Mouse (Mus musculus) neural tube, embryonic 13.5 days (tissue): ENCODE data around the gene Mpzl1. TPM values are rescaled to one million over a fixed set of nuclear protein-coding genes. Genes with fewer than 3 reads are reported as not detected.

Source experiments
- ATAC-seq: fragments of 200-750 bp; cut with Nextera tagmentation; 2 replicates; pipeline ENCODE4 v1.8.0; 2017; ENCODE audit warnings: low read depth, mild to moderate bottlenecking, moderate TSS enrichment, moderate library complexity
- H3K27ac ChIP-seq: fragments of 300-500 bp; sonication (generic); replicated peaks from 2 replicates; pipeline ENCODE4 v1.5.1; 2015; ENCODE audit warnings: moderate library complexity, mild to moderate bottlenecking, inconsistent platforms
- H3K27me3 ChIP-seq: fragments of 300-500 bp; sonication (generic); 2 replicates; pipeline ENCODE4 v1.6.1; 2015; ENCODE audit warnings: mild to moderate bottlenecking, inconsistent platforms
- H3K36me3 ChIP-seq: fragments of 300-500 bp; sonication (generic); 2 replicates; pipeline ENCODE4 v1.6.1; 2015; ENCODE audit warnings: mild to moderate bottlenecking, inconsistent platforms
- H3K4me1 ChIP-seq: fragments of 300-500 bp; sonication (generic); replicated peaks from 2 replicates; pipeline ENCODE4 v1.6.1; 2015; ENCODE audit warnings: inconsistent platforms
- H3K4me2 ChIP-seq: fragments of 300-500 bp; sonication (generic); 2 replicates; pipeline ENCODE4 v1.6.1; 2015; ENCODE audit warnings: inconsistent platforms, mild to moderate bottlenecking, moderate library complexity
- H3K4me3 ChIP-seq: fragments of 300-500 bp; sonication (generic); 2 replicates; pipeline ENCODE4 v1.5.1; 2015; ENCODE audit warnings: mild to moderate bottlenecking, inconsistent platforms
- H3K9ac ChIP-seq: fragments of 300-500 bp; sonication (generic); 2 replicates; pipeline ENCODE4 v1.6.1; 2015; ENCODE audit warnings: moderate library complexity, mild to moderate bottlenecking, inconsistent platforms
- H3K9me3 ChIP-seq: fragments of 300-500 bp; sonication (generic); 2 replicates; pipeline ENCODE4 v1.6.1; 2016; ENCODE audit warnings: inconsistent platforms
- WGBS: fragments of 180-500 bp; shearing (Covaris S2); methylation state at CpG from one replicate; pipeline ENCODE4 v1.1.7; 2015; 5-methylcytosine and 5-hydroxymethylcytosine counted together
- polyA plus RNA-seq: library from polyadenylated mRNA; unstranded; fragments of >200 nt; fragmentation: Nextera tagmentation; extraction: Ambion mirVana; gene quantifications from 2 replicates; pipeline ENCODE4 v1.2.1, GENCODE M21; 2015

Mpzl1 gene
- polyA plus RNA-seq, 1 experiment from 2014 or later, result 159 TPM

DNA sequence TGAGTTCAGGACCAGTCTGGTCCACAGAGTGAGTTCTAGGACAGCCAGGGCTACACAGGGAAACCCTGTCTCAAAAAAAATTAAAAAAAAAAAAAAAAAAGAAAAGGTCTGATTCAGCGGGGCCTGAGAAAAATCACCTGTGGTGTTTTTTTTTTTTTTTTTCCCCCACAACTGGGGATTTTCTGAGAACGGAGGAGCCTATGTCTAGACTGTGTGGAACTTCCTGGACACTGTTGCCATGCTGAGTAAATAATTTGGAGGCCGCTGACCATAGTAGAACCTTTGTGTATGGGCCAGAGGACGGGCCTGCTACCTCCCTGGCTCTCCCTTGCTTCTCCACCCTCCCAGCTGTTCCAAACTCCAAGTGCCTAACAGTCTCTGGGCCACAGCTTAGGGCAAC is 34.6 kb upstream of the Mpzl1 start:
- H3K4me2 ChIP-seq, result no peak overlapping the region
- WGBS, result 78% methylated on average over 4 of the region's 4 CpGs
- no peak overlapping the region for H3K27ac ChIP-seq
- H3K9ac ChIP-seq, result no peak overlapping the region
- H3K27me3 ChIP-seq, result no peaks in the 10 kb centered on the region
- H3K9me3 ChIP-seq, result no peaks in the 10 kb centered on the region
- ATAC-seq, result no peak
- no peaks in the 10 kb centered on the region for H3K36me3 ChIP-seq
- H3K4me1 ChIP-seq, result peaks cover 10% of the 10 kb centered on the region
- H3K4me3 ChIP-seq, result no peak overlapping the region

DNA sequence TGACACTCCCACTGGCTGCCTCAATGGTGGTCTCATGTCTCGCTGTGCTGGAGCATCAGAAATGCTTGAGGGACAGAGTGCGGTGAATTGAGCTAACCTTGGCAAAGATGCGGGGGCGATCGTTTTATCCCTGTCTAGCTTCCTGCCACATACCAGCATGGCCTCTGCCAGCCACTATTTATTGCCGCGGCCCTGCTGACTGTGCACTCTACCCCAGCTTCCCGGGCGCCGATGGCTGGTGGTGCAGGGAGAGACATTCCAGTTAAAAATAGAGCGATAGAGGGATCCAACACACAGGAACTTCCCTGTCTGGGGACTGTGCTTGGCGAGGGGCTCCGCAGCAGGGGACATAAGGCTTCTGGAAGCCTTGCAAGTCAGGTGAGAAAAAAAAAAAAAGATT is 33.0 kb upstream of the Mpzl1 start:
- H3K4me2 ChIP-seq, result no peak overlapping the region
- H3K36me3 ChIP-seq, result no peaks in the 10 kb centered on the region
- H3K9ac ChIP-seq, result no peak overlapping the region
- no peak overlapping the region for H3K4me3 ChIP-seq
- H3K4me1 ChIP-seq, result peaks cover 25% of the 10 kb centered on the region
- H3K27ac ChIP-seq, result no peak overlapping the region
- no peaks in the 10 kb centered on the region for H3K27me3 ChIP-seq
- no peak for ATAC-seq
- WGBS, result 44% methylated on average over 13 of the region's 13 CpGs
- H3K9me3 ChIP-seq, result no peaks in the 10 kb centered on the region

DNA sequence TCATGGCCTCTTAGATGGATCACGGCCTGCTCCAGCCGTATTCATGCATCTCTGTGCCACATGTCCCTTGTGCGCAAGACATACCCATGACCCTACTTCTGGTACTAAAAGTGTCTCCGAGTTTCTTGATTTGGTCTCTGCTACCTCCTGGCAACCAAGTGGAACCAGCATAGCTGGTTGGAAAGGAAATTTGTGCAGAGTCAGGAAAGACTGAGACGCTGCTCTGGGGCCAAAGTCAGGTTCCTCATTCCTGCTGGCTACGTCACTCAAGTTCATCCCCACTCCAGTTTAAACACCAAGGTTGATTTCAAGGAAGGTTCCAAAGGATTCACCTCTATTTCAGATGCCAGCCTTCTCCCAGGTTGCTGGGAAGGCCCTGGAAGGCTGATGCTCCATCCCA is 32.6 kb upstream of the Mpzl1 start:
- H3K4me3 ChIP-seq, result no peak overlapping the region
- peaks cover 25% of the 10 kb centered on the region for H3K4me1 ChIP-seq
- no peaks in the 10 kb centered on the region for H3K9me3 ChIP-seq
- no peak overlapping the region for H3K9ac ChIP-seq
- H3K36me3 ChIP-seq, result no peaks in the 10 kb centered on the region
- H3K27me3 ChIP-seq, result no peaks in the 10 kb centered on the region
- H3K4me2 ChIP-seq, result no peak overlapping the region
- H3K27ac ChIP-seq, result no peak overlapping the region
- no peak for ATAC-seq
- WGBS, result 95% methylated on average over 6 of the region's 6 CpGs

DNA sequence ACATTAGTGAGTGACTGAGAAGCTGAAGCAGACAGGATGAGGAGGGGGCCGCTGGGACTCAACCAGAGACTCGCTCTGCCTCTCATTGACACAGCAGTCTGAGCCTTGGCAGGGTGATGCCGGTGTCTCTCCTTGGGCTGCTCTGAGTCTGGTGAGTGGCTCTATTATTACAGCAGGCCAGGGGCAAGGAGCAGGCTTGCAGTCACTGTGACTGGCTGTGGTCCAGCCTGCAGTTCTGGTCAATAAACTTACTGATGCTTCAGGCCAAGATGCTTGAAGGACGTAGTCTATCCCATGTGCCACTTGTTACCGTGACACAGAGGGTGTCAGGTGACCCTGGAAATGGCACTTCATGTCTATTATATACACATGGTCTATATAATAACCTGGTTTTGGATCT is 31.4 kb upstream of the Mpzl1 start:
- Histone ChIP-seq H3K27me3 (no peaks in the 10 kb centered on the region), H3K4me1 (peaks cover 25% of the 10 kb centered on the region), H3K4me2 (no peak overlapping the region), H3K4me3 (no peak overlapping the region), H3K9ac (no peak overlapping the region), H3K27ac (no peak overlapping the region), H3K36me3 (no peaks in the 10 kb centered on the region), H3K9me3 (no peaks in the 10 kb centered on the region)
- 85% methylated on average over 5 of the region's 5 CpGs for WGBS
- ATAC-seq, result no peak

GRCm38 (mm10) chr1:165663277-165663676 is 28.9 kb upstream of the Mpzl1 start:
- H3K27ac ChIP-seq, result peak overlapping the region; percentile 9; the same call in 1 of the 2 replicates
- no peak overlapping the region for H3K4me2 ChIP-seq
- ATAC-seq, result no peak
- 0 out of 2 replicates have a peak overlapping the region, but pooled peaks have one; percentile 13 for H3K9ac ChIP-seq
- H3K4me1 ChIP-seq, result peaks cover 25% of the 10 kb centered on the region
- no peaks in the 10 kb centered on the region for H3K36me3 ChIP-seq
- H3K4me3 ChIP-seq, result no peak overlapping the region
- WGBS, result 76% methylated on average over 16 of the region's 16 CpGs
- H3K9me3 ChIP-seq, result no peaks in the 10 kb centered on the region
- H3K27me3 ChIP-seq, result no peaks in the 10 kb centered on the region; the same call in 1 of the 2 replicates

DNA sequence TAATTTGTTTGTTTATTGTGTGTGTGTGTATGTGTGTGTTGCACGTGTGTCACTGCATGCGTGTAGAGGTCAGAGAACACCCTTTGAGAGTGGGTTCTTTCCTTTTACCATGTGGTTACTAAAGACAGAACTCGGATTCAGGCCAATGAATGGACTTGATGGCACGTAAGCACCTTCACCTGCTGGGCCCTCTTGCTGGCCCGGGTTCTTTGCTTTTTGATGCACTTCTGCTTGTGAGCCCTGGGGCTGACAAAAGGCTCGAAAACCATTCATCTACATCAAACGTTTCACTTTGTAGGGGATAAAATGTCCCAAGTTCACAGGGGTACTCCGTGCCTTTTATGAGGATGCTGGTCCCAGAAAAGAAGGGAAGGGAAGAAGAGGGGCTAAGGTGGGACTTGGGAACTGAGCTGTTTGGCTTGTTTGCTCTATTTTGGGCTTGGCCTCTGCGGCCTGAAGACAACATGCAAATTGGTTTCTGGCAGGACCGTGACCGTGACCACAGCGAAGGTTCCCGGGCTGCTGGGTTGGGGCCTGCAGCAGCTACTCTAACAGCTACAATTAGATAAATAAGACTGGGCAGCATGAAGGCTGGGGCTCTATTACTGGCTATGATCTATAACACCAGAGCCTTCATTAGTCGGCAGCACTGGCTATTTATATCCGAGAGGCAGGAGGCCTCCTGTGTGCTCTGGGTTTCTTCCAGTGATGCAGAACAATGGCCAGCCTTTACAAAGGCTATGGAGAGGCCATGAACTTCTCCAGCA is 28.3 kb upstream of the Mpzl1 start:
- Histone ChIP-seq H3K9ac (0 out of 2 replicates have a peak overlapping the region, but pooled peaks have one; percentile 13), H3K4me3 (no peak overlapping the region), H3K9me3 (no peaks in the 10 kb centered on the region), H3K36me3 (no peaks in the 10 kb centered on the region), H3K4me1 (peaks cover 20% of the 10 kb centered on the region), H3K27me3 (no peaks in the 10 kb centered on the region; the same call in 1 of the 2 replicates), H3K27ac (0 out of 2 replicates have a peak overlapping the region, but pooled peaks have one; percentile 9), H3K4me2 (no peak overlapping the region)
- ATAC-seq, result no peak
- WGBS, result 34% methylated on average over 15 of the region's 15 CpGs

- H3K4me1 ChIP-seq, result peaks cover 15% of the 10 kb centered on the region
- H3K27ac ChIP-seq, result no peak overlapping the region
- no peak for ATAC-seq
- H3K4me3 ChIP-seq, result no peak overlapping the region
- 85% methylated on average over 6 of the region's 6 CpGs for WGBS
- no peaks in the 10 kb centered on the region; the same call in 1 of the 2 replicates for H3K27me3 ChIP-seq
- H3K4me2 ChIP-seq, result no peak overlapping the region
- H3K9me3 ChIP-seq, result no peaks in the 10 kb centered on the region
- no peaks in the 10 kb centered on the region for H3K36me3 ChIP-seq
- no peak overlapping the region for H3K9ac ChIP-seq
Observed at GRCm38 (mm10) chr1:165661725-165662124, 27.4 kb upstream of the Mpzl1 start.

DNA sequence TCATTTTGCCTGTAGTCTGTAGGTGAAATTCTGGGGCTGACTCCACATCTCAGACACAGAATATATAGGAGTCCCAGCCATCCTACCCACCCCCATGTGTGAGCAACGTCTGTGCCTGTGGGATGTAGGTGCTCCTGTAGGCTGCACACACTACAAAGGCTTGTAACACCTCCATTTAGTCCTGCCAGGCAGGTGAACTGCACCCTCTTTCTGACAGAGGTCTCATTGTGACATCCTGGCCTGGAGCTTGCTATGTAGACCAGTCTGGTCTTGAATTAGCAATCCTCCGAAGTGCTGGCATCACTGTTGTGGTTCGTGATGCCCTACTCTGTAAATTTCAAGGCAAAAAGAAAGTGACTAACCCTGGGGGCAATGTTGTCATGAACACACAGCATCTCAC is 26.9 kb upstream of the Mpzl1 start:
- Histone ChIP-seq H3K9ac (no peak overlapping the region), H3K4me3 (no peak overlapping the region), H3K4me1 (peaks cover 15% of the 10 kb centered on the region), H3K36me3 (no peaks in the 10 kb centered on the region), H3K27ac (no peak overlapping the region), H3K9me3 (no peaks in the 10 kb centered on the region), H3K27me3 (no peaks in the 10 kb centered on the region; the same call in 1 of the 2 replicates), H3K4me2 (no peak overlapping the region)
- ATAC-seq, result no peak
- 68% methylated on average over 3 of the region's 3 CpGs for WGBS

DNA sequence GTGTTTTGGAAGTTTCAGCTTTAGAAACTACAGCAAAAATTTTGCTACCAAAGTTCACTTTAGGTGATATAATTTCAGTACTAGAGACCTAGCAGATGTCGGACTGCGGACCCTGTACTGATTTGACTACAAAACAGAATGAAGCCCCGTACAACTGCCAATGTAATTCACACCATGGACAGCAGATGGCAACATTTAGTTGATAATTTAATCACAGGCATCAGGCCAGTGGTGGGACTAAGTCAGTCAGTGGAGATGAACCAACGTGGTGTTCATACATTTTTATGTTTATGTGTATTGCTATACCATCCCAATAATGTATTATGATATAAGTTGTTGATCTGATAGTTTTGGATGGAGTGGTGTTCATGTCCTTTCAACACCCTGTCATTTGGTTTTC is 26.4 kb upstream of the Mpzl1 start:
- no peaks in the 10 kb centered on the region for H3K36me3 ChIP-seq
- peak; percentile 59; the same call in 1 of the 2 replicates for ATAC-seq
- H3K9me3 ChIP-seq, result no peaks in the 10 kb centered on the region
- H3K4me3 ChIP-seq, result no peak overlapping the region
- no peak overlapping the region for H3K27ac ChIP-seq
- H3K4me2 ChIP-seq, result no peak overlapping the region
- 20% methylated on average over 4 of the region's 4 CpGs for WGBS
- peaks cover 15% of the 10 kb centered on the region for H3K4me1 ChIP-seq
- no peaks in the 10 kb centered on the region; the same call in 1 of the 2 replicates for H3K27me3 ChIP-seq
- H3K9ac ChIP-seq, result no peak overlapping the region

DNA sequence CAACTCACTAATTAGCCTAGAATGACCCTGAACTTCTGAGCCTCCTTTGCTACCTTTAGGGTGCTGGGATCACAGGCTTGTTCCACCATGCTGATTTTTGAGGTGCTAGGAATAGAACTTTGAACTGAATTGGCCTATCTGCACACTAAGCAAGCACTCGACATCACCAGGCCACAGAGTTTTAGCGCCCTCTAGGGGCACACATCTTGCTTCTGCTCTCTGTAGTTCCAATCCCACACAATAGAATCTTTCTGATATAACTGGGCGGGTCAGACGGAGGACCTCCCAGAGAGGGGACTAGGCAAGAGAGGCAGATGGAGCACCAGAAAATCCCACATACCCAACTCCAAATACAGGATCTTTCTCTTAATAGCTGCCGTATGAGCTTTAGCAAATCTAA is 24.3 kb upstream of the Mpzl1 start:
- Histone ChIP-seq H3K4me1 (peaks cover 12% of the 10 kb centered on the region), H3K4me2 (no peak overlapping the region), H3K4me3 (no peak overlapping the region), H3K27me3 (no peaks in the 10 kb centered on the region; the same call in 1 of the 2 replicates), H3K36me3 (no peaks in the 10 kb centered on the region), H3K9ac (no peak overlapping the region), H3K27ac (no peak overlapping the region), H3K9me3 (no peaks in the 10 kb centered on the region)
- peak; percentile 60; the same call in 1 of the 2 replicates for ATAC-seq
- WGBS, result 24% methylated on average over 5 of the region's 5 CpGs

GRCm38 (mm10) chr1:165655482-165655881 is 21.1 kb upstream of the Mpzl1 start:
- Histone ChIP-seq H3K4me3 (no peak overlapping the region), H3K9ac (no peak overlapping the region), H3K36me3 (no peaks in the 10 kb centered on the region), H3K27ac (no peak overlapping the region), H3K9me3 (no peaks in the 10 kb centered on the region), H3K4me2 (no peak overlapping the region), H3K4me1 (no peaks in the 10 kb centered on the region), H3K27me3 (no peaks in the 10 kb centered on the region; the same call in 1 of the 2 replicates)
- 86% methylated on average over 14 of the region's 14 CpGs for WGBS
- ATAC-seq, result no peak

- WGBS, result 71% methylated on average over 6 of the region's 6 CpGs
- Histone ChIP-seq H3K27me3 (no peaks in the 10 kb centered on the region; the same call in 1 of the 2 replicates), H3K4me3 (no peak overlapping the region), H3K27ac (no peak overlapping the region), H3K4me2 (no peak overlapping the region), H3K4me1 (no peaks in the 10 kb centered on the region), H3K36me3 (no peaks in the 10 kb centered on the region), H3K9ac (no peak overlapping the region), H3K9me3 (no peaks in the 10 kb centered on the region)
- ATAC-seq, result no peak
Observed at GRCm38 (mm10) chr1:165655022-165655421, 20.7 kb upstream of the Mpzl1 start.
